10 mouse cellular contexts compared by ENCODE assay signal in genomic region chr11:49248226-49248973, GRCm38 (mm10). TPM values are rescaled to one million over a fixed set of nuclear protein-coding genes. Genes with fewer than 3 reads are reported as not detected.
A peak's percentile ranks its signal among the peaks of the same experiment; 100 is the strongest.
DNase-seq lines count a peak whose midpoint lies in the region; ATAC-seq lines count a peak whose summit lies in the region.
"Had no signal": no experiment of that assay in that cellular context is flagged by ENCODE, and none has a peak within 500 bp of the region (broad histone marks: within the 10 kb centered on the region; RNA-seq: fewer than 3 reads in every experiment).

No protein-coding gene starts in this region.

- ATAC-seq in CD4-positive, CD25-positive, alpha-beta regulatory T cell, adult 4 months = peak; percentile 16
- ATAC-seq in heart, embryonic 12.5 days (ENCODE audit: insufficient number of reproducible peaks, low FRiP score) = no peak
- no peak for ATAC-seq in stomach, embryonic 15.5 days (ENCODE audit: insufficient read depth, low FRiP score, low read depth)
- ATAC-seq in forebrain, embryonic 16.5 days = no peak
- ATAC-seq in midbrain, embryonic 13.5 days = no peak

- H3K9ac ChIP-seq in heart, embryonic 12.5 days = 0 out of 2 replicates have a peak overlapping the region, but pooled peaks have one; percentile 17
- H3K9ac ChIP-seq in stomach, embryonic 15.5 days = no peak overlapping the region
- no peak overlapping the region for H3K9ac ChIP-seq in forebrain, embryonic 16.5 days (replicated peaks; ENCODE audit: low read depth, low read length)
- no peak overlapping the region for H3K9ac ChIP-seq in midbrain, embryonic 13.5 days (replicated peaks)
- H3K9ac ChIP-seq: embryonic facial prominence, embryonic 13.5 days had no signal

- no peaks in the 10 kb centered on the region for H3K9me3 ChIP-seq in heart, embryonic 12.5 days (replicated peaks)
- H3K9me3 ChIP-seq in stomach, embryonic 15.5 days = no peaks in the 10 kb centered on the region
- H3K9me3 ChIP-seq in forebrain, embryonic 16.5 days (ENCODE audit: control insufficient read depth, low read length) = no peaks in the 10 kb centered on the region
- H3K9me3 ChIP-seq in midbrain, embryonic 13.5 days = no peaks in the 10 kb centered on the region
- H3K9me3 ChIP-seq: embryonic facial prominence, embryonic 13.5 days had no signal

- H3K4me2 ChIP-seq in heart, embryonic 12.5 days = no peak overlapping the region
- peak overlapping the region; percentile 4; the same call in 1 of the 2 replicates for H3K4me2 ChIP-seq in stomach, embryonic 15.5 days
- H3K4me2 ChIP-seq in forebrain, embryonic 16.5 days (ENCODE audit: low read length) = no peak overlapping the region
- no peak overlapping the region for H3K4me2 ChIP-seq in midbrain, embryonic 13.5 days (replicated peaks)

- H3K4me3 ChIP-seq in heart, embryonic 12.5 days = no peak overlapping the region
- no peak overlapping the region for H3K4me3 ChIP-seq in stomach, embryonic 15.5 days (replicated peaks)
- H3K4me3 ChIP-seq in forebrain, embryonic 16.5 days (replicated peaks; ENCODE audit: low read length) = no peak overlapping the region
- H3K4me3 ChIP-seq in midbrain, embryonic 13.5 days (replicated peaks) = no peak overlapping the region
- H3K4me3 ChIP-seq: embryonic facial prominence, embryonic 13.5 days had no signal

- 59% methylated on average over 6 of the region's 6 CpGs for WGBS in heart, embryonic 12.5 days
- 46% methylated on average over 6 of the region's 6 CpGs for whole genome bisulfite sequencing in stomach, embryonic 15.5 days
- 59% methylated on average over 6 of the region's 6 CpGs for WGBS in forebrain, embryonic 16.5 days
- 59% methylated on average over 6 of the region's 6 CpGs for WGBS in midbrain, embryonic 13.5 days

- no peaks in the 10 kb centered on the region for H3K27me3 ChIP-seq in heart, embryonic 12.5 days (replicated peaks)
- no peaks in the 10 kb centered on the region for H3K27me3 ChIP-seq in stomach, embryonic 15.5 days (replicated peaks)
- H3K27me3 ChIP-seq in forebrain, embryonic 16.5 days (replicated peaks; ENCODE audit: control insufficient read depth, insufficient read depth, low read length) = no peaks in the 10 kb centered on the region
- H3K27me3 ChIP-seq in midbrain, embryonic 13.5 days = no peaks in the 10 kb centered on the region
- H3K27me3 ChIP-seq: embryonic facial prominence, embryonic 13.5 days had no signal

- peaks cover 61% of the 10 kb centered on the region for H3K4me1 ChIP-seq in heart, embryonic 12.5 days (replicated peaks)
- peaks cover 57% of the 10 kb centered on the region for H3K4me1 ChIP-seq in stomach, embryonic 15.5 days
- peaks cover 27% of the 10 kb centered on the region for H3K4me1 ChIP-seq in forebrain, embryonic 16.5 days (replicated peaks; ENCODE audit: control insufficient read depth, insufficient read depth, low read length)
- peaks cover 67% of the 10 kb centered on the region for H3K4me1 ChIP-seq in midbrain, embryonic 13.5 days (replicated peaks)

- H3K36me3 ChIP-seq in heart, embryonic 12.5 days = peaks cover 13% of the 10 kb centered on the region
- 0 out of 2 replicates have a peak, but pooled peaks cover 6% of the 10 kb centered on the region for H3K36me3 ChIP-seq in stomach, embryonic 15.5 days
- H3K36me3 ChIP-seq in forebrain, embryonic 16.5 days (ENCODE audit: control insufficient read depth, insufficient read depth) = no peaks in the 10 kb centered on the region
- H3K36me3 ChIP-seq in midbrain, embryonic 13.5 days = no peaks in the 10 kb centered on the region

- peak overlapping the region; percentile 50 for H3K27ac ChIP-seq in heart, embryonic 12.5 days (ENCODE audit: poor library complexity, severe bottlenecking)
- peak overlapping the region; percentile 96 for H3K27ac ChIP-seq in stomach, embryonic 15.5 days
- no peak overlapping the region for H3K27ac ChIP-seq in forebrain, embryonic 16.5 days (ENCODE audit: low read length)
- H3K27ac ChIP-seq in midbrain, embryonic 13.5 days = no peak overlapping the region

- DNase-seq in gastrocnemius, adult 18-20 months (ENCODE audit: low spot score) = peak; percentile 41
- no peak for DNase-seq in gastrocnemius, postnatal 36 days
- peak; percentile 77 to 90 for DNase-seq in kidney, postnatal 25 days

- intact Hi-C loops in gastrocnemius, postnatal 36 days (cut with DNase I) = loop anchor here (10.0 kb wide), 1 partner anchor 454 kb away; no protein-coding TSS in a partner anchor

RNA-seq across cellular contexts. Expression of gene Mgat1, which starts 4.4 kb away (rescaled TPM):
- 10 to 100 TPM; 41.0 to 49.9 TPM for total RNA-seq in gastrocnemius, adult 18-20 months (2021)
- 10 to 100 TPM; 41.3 to 41.5 TPM for total RNA-seq in gastrocnemius, postnatal 36 days (2021)
- 100 to 1,000 TPM in 1 of 2 experiments, 10 to 100 TPM in 1; 70.9 to 106 TPM for polyA plus RNA-seq in CD4-positive, CD25-positive, alpha-beta regulatory T cell, adult 4 months (2017; shearing (Covaris generic))
- polyA plus RNA-seq in heart, embryonic 12.5 days (2016; fragmentation: Nextera tagmentation; extraction: Ambion mirVana) = 45.7 TPM in 2 replicates
- 59.3 and 59.9 TPM in 2 replicates for polyA plus RNA-seq in stomach, embryonic 15.5 days (2015; fragmentation: Nextera tagmentation; extraction: Ambion mirVana)
- 28.0 and 31.8 TPM in 2 replicates for polyA plus RNA-seq in forebrain, embryonic 16.5 days (2015; fragmentation: Nextera tagmentation; extraction: Ambion mirVana)
- 29.3 and 32.1 TPM in 2 replicates for polyA plus RNA-seq in midbrain, embryonic 13.5 days (2015; fragmentation: Nextera tagmentation; extraction: Ambion mirVana)

RNA-seq across cellular contexts. Expression of gene Olfr1393, which starts 29.7 kb away (rescaled TPM):
- under 1 TPM in 1 of 2 experiments, not detected in 1; 0.09 TPM for total RNA-seq in gastrocnemius, adult 18-20 months (2021)
- total RNA-seq in gastrocnemius, postnatal 36 days (2021) = not detected
- under 1 TPM in 1 of 2 experiments, not detected in 1; 0.28 TPM for polyA plus RNA-seq in CD4-positive, CD25-positive, alpha-beta regulatory T cell, adult 4 months (2017; shearing (Covaris generic))
- 0.08 and 0.27 TPM in 2 replicates for polyA plus RNA-seq in heart, embryonic 12.5 days (2016; fragmentation: Nextera tagmentation; extraction: Ambion mirVana)
- not detected in 2 replicates for polyA plus RNA-seq in stomach, embryonic 15.5 days (2015; fragmentation: Nextera tagmentation; extraction: Ambion mirVana)
- not detected in 2 replicates for polyA plus RNA-seq in forebrain, embryonic 16.5 days (2015; fragmentation: Nextera tagmentation; extraction: Ambion mirVana)
- polyA plus RNA-seq in midbrain, embryonic 13.5 days (2015; fragmentation: Nextera tagmentation; extraction: Ambion mirVana) = 0.15 TPM in 1 of 2 replicates, not detected in the other
- polyA plus RNA-seq: embryonic facial prominence, embryonic 13.5 days had no signal

RNA-seq across cellular contexts. Expression of gene Olfr1392, which starts 36.7 kb away (rescaled TPM):
- total RNA-seq in gastrocnemius, adult 18-20 months (2021) = not detected
- not detected for total RNA-seq in gastrocnemius, postnatal 36 days (2021)
- not detected for polyA plus RNA-seq in CD4-positive, CD25-positive, alpha-beta regulatory T cell, adult 4 months (2017; shearing (Covaris generic))
- polyA plus RNA-seq in heart, embryonic 12.5 days (2016; fragmentation: Nextera tagmentation; extraction: Ambion mirVana) = not detected in 2 replicates
- 0.06 TPM in 1 of 2 replicates, not detected in the other for polyA plus RNA-seq in stomach, embryonic 15.5 days (2015; fragmentation: Nextera tagmentation; extraction: Ambion mirVana)
- not detected in 2 replicates for polyA plus RNA-seq in forebrain, embryonic 16.5 days (2015; fragmentation: Nextera tagmentation; extraction: Ambion mirVana)
- not detected in 2 replicates for polyA plus RNA-seq in midbrain, embryonic 13.5 days (2015; fragmentation: Nextera tagmentation; extraction: Ambion mirVana)
- polyA plus RNA-seq: embryonic facial prominence, embryonic 13.5 days had no signal

RNA-seq across cellular contexts. Expression of gene Zfp62, which starts 45.3 kb away (rescaled TPM):
- total RNA-seq in gastrocnemius, adult 18-20 months (2021) = 10 to 100 TPM; 27.4 to 28.3 TPM
- 10 to 100 TPM; 17.2 to 20.9 TPM for total RNA-seq in gastrocnemius, postnatal 36 days (2021)
- 10 to 100 TPM; 60.2 to 62.0 TPM for polyA plus RNA-seq in CD4-positive, CD25-positive, alpha-beta regulatory T cell, adult 4 months (2017; shearing (Covaris generic))
- polyA plus RNA-seq in heart, embryonic 12.5 days (2016; fragmentation: Nextera tagmentation; extraction: Ambion mirVana) = 33.5 and 34.6 TPM in 2 replicates
- polyA plus RNA-seq in stomach, embryonic 15.5 days (2015; fragmentation: Nextera tagmentation; extraction: Ambion mirVana) = 31.0 and 34.2 TPM in 2 replicates
- polyA plus RNA-seq in forebrain, embryonic 16.5 days (2015; fragmentation: Nextera tagmentation; extraction: Ambion mirVana) = 59.1 and 64.9 TPM in 2 replicates
- 56.6 and 58.5 TPM in 2 replicates for polyA plus RNA-seq in midbrain, embryonic 13.5 days (2015; fragmentation: Nextera tagmentation; extraction: Ambion mirVana)

RNA-seq across cellular contexts. Expression of gene Olfr10, which starts 56.1 kb away (rescaled TPM):
- not detected for total RNA-seq in gastrocnemius, adult 18-20 months (2021)
- not detected for total RNA-seq in gastrocnemius, postnatal 36 days (2021)
- not detected for polyA plus RNA-seq in CD4-positive, CD25-positive, alpha-beta regulatory T cell, adult 4 months (2017; shearing (Covaris generic))
- polyA plus RNA-seq in heart, embryonic 12.5 days (2016; fragmentation: Nextera tagmentation; extraction: Ambion mirVana) = not detected in 2 replicates
- not detected in 2 replicates for polyA plus RNA-seq in stomach, embryonic 15.5 days (2015; fragmentation: Nextera tagmentation; extraction: Ambion mirVana)
- polyA plus RNA-seq in forebrain, embryonic 16.5 days (2015; fragmentation: Nextera tagmentation; extraction: Ambion mirVana) = not detected in 2 replicates
- polyA plus RNA-seq in midbrain, embryonic 13.5 days (2015; fragmentation: Nextera tagmentation; extraction: Ambion mirVana) = not detected in 2 replicates
- total RNA-seq: neutrophil, adult 5-6 weeks had no signal
- polyA plus RNA-seq: embryonic facial prominence, embryonic 13.5 days had no signal

Comparison
In these comparisons a context has a peak if more than half of its experiments do, and no peak if none do; other contexts are left out.
1. DNase-seq: peak in gastrocnemius, adult 18-20 months (single experiment) and kidney, postnatal 25 days (2 of 2); none in gastrocnemius, postnatal 36 days (0 of 2).
2. H3K27ac ChIP-seq: peak in heart, embryonic 12.5 days (single experiment) and stomach, embryonic 15.5 days (single experiment); none in forebrain, embryonic 16.5 days (single experiment) and midbrain, embryonic 13.5 days (single experiment).